Mouse (Mus musculus) heart, postnatal 0 days (tissue): ENCODE measurements around the gene Comt. TPM values are rescaled to one million over a fixed set of nuclear protein-coding genes. Genes with fewer than 3 reads are reported as not detected.

Source experiments
- ATAC-seq: fragments of 200-750 bp; cut with Nextera tagmentation; 2 replicates; pipeline ENCODE4 v1.8.0; 2017; ENCODE audit warnings: low read depth, moderate number of reproducible peaks, moderate library complexity; ENCODE audit not compliant: insufficient read depth
- DNase-seq: peaks from one replicate; pipeline ENCODE4 v3.0.0-alpha.2; 2016; ENCODE audit warnings: low spot score
- H3K27ac ChIP-seq: fragments of 300-500 bp; sonication (generic); 2 replicates; pipeline ENCODE4 v1.5.1; 2014; ENCODE audit warnings: low read depth, mild to moderate bottlenecking
- H3K27me3 ChIP-seq: fragments of 300-500 bp; sonication (generic); 2 replicates; pipeline ENCODE4 v1.6.1; 2014; ENCODE audit warnings: low read length, mixed read lengths; ENCODE audit not compliant: control insufficient read depth, insufficient read depth
- H3K36me3 ChIP-seq: fragments of 300-500 bp; sonication (generic); replicated peaks from 2 replicates; pipeline ENCODE4 v1.6.1; 2014; ENCODE audit warnings: low read length, mixed read lengths; ENCODE audit not compliant: control insufficient read depth, insufficient read depth
- H3K4me1 ChIP-seq: fragments of 300-500 bp; sonication (generic); 2 replicates; pipeline ENCODE4 v1.6.1; 2014; ENCODE audit warnings: antibody characterized with exemption; ENCODE audit not compliant: control insufficient read depth, insufficient read depth
- H3K4me2 ChIP-seq: fragments of 300-500 bp; sonication (generic); 2 replicates; pipeline ENCODE4 v1.6.1; 2014; ENCODE audit warnings: low read depth, mild to moderate bottlenecking, low read length, moderate library complexity
- H3K4me3 ChIP-seq: fragments of 300-500 bp; sonication (generic); 2 replicates; pipeline ENCODE4 v1.5.1; 2014; ENCODE audit warnings: low read depth, low read length
- H3K9ac ChIP-seq: fragments of 300-500 bp; sonication (generic); replicated peaks from 2 replicates; pipeline ENCODE4 v1.6.1; 2014; ENCODE audit warnings: low read depth, low read length, mixed read lengths
- H3K9me3 ChIP-seq: fragments of 300-500 bp; sonication (generic); replicated peaks from 2 replicates; pipeline ENCODE4 v1.6.1; 2016; ENCODE audit warnings: low read length; ENCODE audit not compliant: control insufficient read depth
- CTCF ChIP-seq: IDR thresholded peaks from 2 replicates; pipeline ENCODE4 v1.5.1; 2016; ENCODE audit warnings: antibody characterized with exemption, control low read depth, low read depth
- EP300 ChIP-seq: IDR thresholded peaks from 2 replicates; pipeline ENCODE4 v1.6.1; 2016; ENCODE audit warnings: antibody characterized with exemption, low read depth
- WGBS: fragments of 180-500 bp; shearing (Covaris S2); extraction: QIAGEN DNeasy Blood & Tissue Kit; methylation state at CpG from one replicate; pipeline ENCODE4 v1.1.7; 2014; 5-methylcytosine and 5-hydroxymethylcytosine counted together
- polyA plus RNA-seq: library from polyadenylated mRNA; unstranded; fragments of >200 nt; fragmentation: Nextera tagmentation; extraction: Ambion mirVana; gene quantifications from 2 replicates; pipeline ENCODE4 v1.2.1, GENCODE M21; 2015
- total RNA-seq: library from RNA; depleted of rRNA; stranded (reverse); fragments of >200 nt; gene quantifications from 2 replicates; pipeline ENCODE4 v1.2.3, GENCODE M21; 2014; ENCODE audit warnings: low replicate concordance; rRNA removed

The Comt gene
- total RNA-seq (160 and 168 TPM in 2 replicates), polyA plus RNA-seq (155 and 158 TPM in 2 replicates)

DNA sequence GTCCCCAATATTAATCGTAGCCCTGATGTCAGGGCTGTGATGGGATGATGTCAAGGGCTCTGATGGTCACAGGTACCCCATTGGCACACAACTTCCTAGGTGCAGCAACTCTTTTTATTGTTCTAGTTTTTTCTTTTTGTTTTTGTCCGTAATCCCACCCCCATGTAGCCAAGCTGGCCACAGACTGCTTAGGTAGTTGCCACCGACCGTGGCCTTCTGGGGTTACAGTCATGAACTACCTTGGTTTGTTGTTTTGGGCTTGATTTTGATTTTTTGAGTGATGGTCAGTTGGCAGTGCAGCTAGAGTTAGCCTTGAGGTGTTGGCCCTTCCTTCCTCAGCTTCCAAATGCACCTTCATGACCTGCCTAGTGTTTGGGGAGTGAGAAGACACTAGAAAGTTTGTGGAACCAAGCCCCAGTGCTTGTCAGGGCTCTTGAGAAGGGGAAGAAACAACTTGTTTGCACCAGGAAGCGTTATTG lies at the start of gene Comt:
Comt (minus strand) TSS at position 51 of the 479 bp plus-strand sequence.
- H3K27ac ChIP-seq = peak within 1 kb of the TSS; percentile 77
- peak within 1 kb of the TSS; percentile 77 for H3K9ac ChIP-seq
- DNase-seq = no peak
- 62% methylated on average over 5 of the region's 5 CpGs for WGBS
- TF ChIP-seq EP300 (no peak), CTCF (no peak)
- peaks cover 28% of the 10 kb centered on the region for H3K4me1 ChIP-seq
- peaks cover 17% of the 10 kb centered on the region for H3K36me3 ChIP-seq
- peak within 1 kb of the TSS; percentile 95 for H3K4me2 ChIP-seq
- H3K4me3 ChIP-seq = peak within 1 kb of the TSS; percentile 82
- H3K9me3 ChIP-seq = no peaks in the 10 kb centered on the region
- H3K27me3 ChIP-seq = no peaks in the 10 kb centered on the region
- ATAC-seq = no peak

DNA sequence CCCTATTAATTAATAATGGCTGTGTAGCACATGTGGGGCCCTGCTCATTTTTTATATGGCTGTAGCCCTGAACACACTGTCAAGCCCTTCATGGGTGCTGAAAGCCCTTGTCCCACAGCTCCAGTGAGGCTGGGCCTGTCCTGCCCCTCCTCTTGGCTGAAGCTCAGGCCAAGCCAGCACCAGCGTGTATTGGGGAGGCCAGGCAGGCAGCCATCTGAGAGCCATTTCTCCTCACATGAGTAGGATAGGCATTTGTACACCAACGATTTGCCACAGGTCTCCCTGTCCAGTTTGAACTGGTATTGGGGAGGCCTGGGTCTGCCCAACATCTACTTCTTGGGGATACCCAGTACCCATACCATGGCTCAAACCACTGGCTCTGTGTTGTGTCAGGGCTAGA lies 47.4 kb upstream of the Comt start:
- Histone ChIP-seq H3K9ac (no peak overlapping the region), H3K27me3 (no peaks in the 10 kb centered on the region), H3K36me3 (peaks cover 24% of the 10 kb centered on the region), H3K9me3 (no peaks in the 10 kb centered on the region), H3K4me3 (no peak overlapping the region), H3K4me2 (no peak overlapping the region), H3K27ac (no peak overlapping the region), H3K4me1 (no peaks in the 10 kb centered on the region)
- WGBS = 68% methylated on average over 2 of the region's 2 CpGs
- TF ChIP-seq EP300 (no peak), CTCF (no peak)
- no peak for ATAC-seq
- no peak for DNase-seq

GRCm38 (mm10) chr16:18472976-18473375 lies 46.3 kb upstream of the Comt start:
- H3K4me2 ChIP-seq = no peak overlapping the region
- ATAC-seq = no peak
- 90% methylated on average over 8 of the region's 8 CpGs for WGBS
- TF ChIP-seq EP300 (no peak), CTCF (no peak)
- H3K9ac ChIP-seq = no peak overlapping the region
- no peaks in the 10 kb centered on the region for H3K9me3 ChIP-seq
- H3K4me1 ChIP-seq = no peaks in the 10 kb centered on the region
- H3K27me3 ChIP-seq = no peaks in the 10 kb centered on the region
- peaks cover 29% of the 10 kb centered on the region for H3K36me3 ChIP-seq
- no peak overlapping the region for H3K4me3 ChIP-seq
- H3K27ac ChIP-seq = no peak overlapping the region
- no peak for DNase-seq

- DNase-seq (no peak), ATAC-seq (no peak)
- Histone ChIP-seq H3K36me3 (peaks cover 24% of the 10 kb centered on the region), H3K4me1 (no peaks in the 10 kb centered on the region), H3K27ac (no peak overlapping the region), H3K4me3 (no peak overlapping the region), H3K9ac (no peak overlapping the region), H3K27me3 (no peaks in the 10 kb centered on the region), H3K4me2 (no peak overlapping the region), H3K9me3 (no peaks in the 10 kb centered on the region)
- TF ChIP-seq EP300 = no peak
- TF ChIP-seq CTCF = no peak
- WGBS = 87% methylated on average over 4 of the region's 4 CpGs
Measured at GRCm38 (mm10) chr16:18472416-18472815, 45.8 kb upstream of the Comt start.

DNA sequence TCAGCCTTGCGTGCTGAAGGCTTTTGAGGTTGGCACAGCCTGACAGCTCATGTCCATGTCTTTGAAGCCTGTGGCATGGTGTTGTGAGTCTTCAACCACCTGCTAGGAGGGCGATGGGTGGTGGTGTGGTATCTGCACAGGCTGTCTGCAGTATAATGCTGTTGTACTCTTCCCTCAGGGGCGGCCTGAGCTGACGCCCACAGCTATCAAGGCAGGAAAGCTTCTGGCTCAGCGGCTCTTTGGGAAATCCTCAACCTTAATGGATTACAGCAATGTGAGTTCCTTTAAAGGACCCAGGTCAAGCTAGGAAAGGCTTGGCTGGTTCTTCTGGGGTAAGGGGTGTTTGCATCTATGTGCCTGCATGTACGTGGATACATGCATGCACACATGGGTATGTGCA lies 45.3 kb upstream of the Comt start:
- Histone ChIP-seq H3K4me1 (no peaks in the 10 kb centered on the region), H3K36me3 (peaks cover 22% of the 10 kb centered on the region), H3K9ac (no peak overlapping the region), H3K27me3 (no peaks in the 10 kb centered on the region), H3K4me3 (no peak overlapping the region), H3K9me3 (no peaks in the 10 kb centered on the region), H3K4me2 (no peak overlapping the region), H3K27ac (no peak overlapping the region)
- no peak for DNase-seq
- no peak for TF ChIP-seq EP300
- no peak for TF ChIP-seq CTCF
- 71% methylated on average over 6 of the region's 6 CpGs for WGBS
- ATAC-seq = no peak

GRCm38 (mm10) chr16:18471381-18471955 lies 44.8 kb upstream of the Comt start:
- H3K4me3 ChIP-seq = no peak overlapping the region
- no peaks in the 10 kb centered on the region for H3K27me3 ChIP-seq
- H3K9me3 ChIP-seq = no peaks in the 10 kb centered on the region
- H3K27ac ChIP-seq = no peak overlapping the region
- DNase-seq (no peak), ATAC-seq (no peak)
- no peak overlapping the region for H3K9ac ChIP-seq
- TF ChIP-seq EP300 (no peak), CTCF (no peak)
- H3K4me1 ChIP-seq = no peaks in the 10 kb centered on the region
- peaks cover 21% of the 10 kb centered on the region for H3K36me3 ChIP-seq
- no peak overlapping the region for H3K4me2 ChIP-seq
- WGBS = 56% methylated on average over 11 of the region's 11 CpGs
